In the genomic region with DNA sequence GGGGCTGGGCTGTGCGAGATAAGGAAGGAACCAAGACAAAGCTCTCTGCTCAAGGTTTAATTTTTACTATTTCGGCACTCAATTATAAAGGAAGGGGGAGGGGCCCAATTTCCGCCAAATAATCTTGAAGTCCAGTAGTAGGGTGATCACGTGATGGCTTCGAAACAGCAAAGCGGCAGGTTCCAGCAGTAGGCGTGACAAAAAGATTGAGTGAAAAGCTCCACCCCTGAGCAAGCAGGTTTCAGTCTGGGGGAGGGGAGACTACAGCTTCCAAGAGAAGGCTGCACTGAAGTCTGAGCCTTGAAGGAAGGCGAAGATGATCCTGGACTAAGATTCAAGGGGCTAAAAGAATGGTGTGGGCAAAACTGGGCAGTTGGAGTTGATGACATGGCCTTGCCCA, we compare ENCODE assay signal across 27 mouse cellular contexts.
DNase-seq lines count a peak whose midpoint lies in the region; ATAC-seq lines count a peak whose summit lies in the region.
"Had no signal": no experiment of that assay in that cellular context is flagged by ENCODE, and none has a peak within 500 bp of the region (broad histone marks: within the 10 kb centered on the region; RNA-seq: fewer than 3 reads in every experiment).

No protein-coding gene starts in this region.

- H3K4me3 ChIP-seq in heart, embryonic 11.5 days (ENCODE audit: low read depth, low read length), result no peak overlapping the region
- no peak overlapping the region for H3K4me3 ChIP-seq in liver, embryonic 16.5 days (ENCODE audit: low read depth, low read length)
- H3K4me3 ChIP-seq in intestine, embryonic 16.5 days (ENCODE audit: low read length), result no peak overlapping the region
- H3K4me3 ChIP-seq: embryonic facial prominence, embryonic 15.5 days; forebrain, embryonic 10.5 days; heart, embryonic 13.5 days; limb, embryonic 12.5 days; stomach, embryonic 15.5 days had no signal

- H3K4me2 ChIP-seq in heart, embryonic 11.5 days, result no peak overlapping the region
- peak overlapping the region; percentile 32; the same call in 1 of the 2 replicates for H3K4me2 ChIP-seq in liver, embryonic 16.5 days (ENCODE audit: low read depth, low read length)
- no peak overlapping the region for H3K4me2 ChIP-seq in intestine, embryonic 16.5 days (ENCODE audit: low read depth, low read length)
- H3K4me2 ChIP-seq: embryonic facial prominence, embryonic 15.5 days; heart, embryonic 13.5 days; hindbrain, embryonic 14.5 days; limb, embryonic 12.5 days; midbrain, embryonic 11.5 days; stomach, embryonic 15.5 days had no signal

- 65% methylated on average over 7 of the region's 8 CpGs for WGBS in heart, embryonic 11.5 days (ENCODE audit: insufficient replicate concordance)
- WGBS in liver, embryonic 16.5 days (ENCODE audit: insufficient replicate concordance), result 37% methylated on average over 7 of the region's 8 CpGs
- WGBS in intestine, embryonic 16.5 days, result 79% methylated on average over 7 of the region's 8 CpGs

- no peaks in the 10 kb centered on the region for H3K36me3 ChIP-seq in heart, embryonic 11.5 days (ENCODE audit: control insufficient read depth, insufficient read depth, low read length)
- no peaks in the 10 kb centered on the region for H3K36me3 ChIP-seq in liver, embryonic 16.5 days (ENCODE audit: control insufficient read depth, insufficient read depth)
- no peaks in the 10 kb centered on the region for H3K36me3 ChIP-seq in intestine, embryonic 16.5 days (ENCODE audit: control insufficient read depth, insufficient read depth, low read length)
- H3K36me3 ChIP-seq: embryonic facial prominence, embryonic 15.5 days; forebrain, embryonic 10.5 days; heart, embryonic 13.5 days; limb, embryonic 12.5 days; stomach, embryonic 15.5 days had no signal

- H3K9ac ChIP-seq in heart, embryonic 11.5 days (ENCODE audit: low read depth, low read length), result no peak overlapping the region
- no peak overlapping the region for H3K9ac ChIP-seq in liver, embryonic 16.5 days (ENCODE audit: low read depth, low read length)
- no peak overlapping the region for H3K9ac ChIP-seq in intestine, embryonic 16.5 days (ENCODE audit: low read depth, low read length)
- H3K9ac ChIP-seq: embryonic facial prominence, embryonic 15.5 days; heart, embryonic 13.5 days; hindbrain, embryonic 14.5 days; limb, embryonic 12.5 days; stomach, embryonic 15.5 days had no signal

- H3K27ac ChIP-seq in heart, embryonic 11.5 days (ENCODE audit: low read depth, low read length), result no peak overlapping the region
- 0 out of 2 replicates have a peak overlapping the region, but pooled peaks have one; percentile 45 for H3K27ac ChIP-seq in liver, embryonic 16.5 days (ENCODE audit: low read length)
- H3K27ac ChIP-seq in intestine, embryonic 16.5 days (ENCODE audit: low read length), result no peak overlapping the region
- H3K27ac ChIP-seq: hindbrain, embryonic 14.5 days; limb, embryonic 12.5 days had no signal

- H3K9me3 ChIP-seq in heart, embryonic 11.5 days (replicated peaks; ENCODE audit: control insufficient read depth, low read length), result no peaks in the 10 kb centered on the region
- no peaks in the 10 kb centered on the region for H3K9me3 ChIP-seq in liver, embryonic 16.5 days (replicated peaks; ENCODE audit: control insufficient read depth, low read length)
- no peaks in the 10 kb centered on the region for H3K9me3 ChIP-seq in intestine, embryonic 16.5 days (ENCODE audit: control insufficient read depth, low read length)
- H3K9me3 ChIP-seq: embryonic facial prominence, embryonic 15.5 days; forebrain, embryonic 10.5 days; limb, embryonic 12.5 days; stomach, embryonic 15.5 days had no signal

- peak; percentile 63; the same call in 1 of the 2 replicates for ATAC-seq in heart, embryonic 11.5 days (replicated peaks; ENCODE audit: insufficient number of reproducible peaks, low FRiP score, low TSS enrichment)
- peak; percentile 27; the same call in 1 of the 2 replicates for ATAC-seq in erythroid progenitor cell, adult 5-6 weeks (replicated peaks; ENCODE audit: low FRiP score, poor library complexity, severe bottlenecking)
- no peak for ATAC-seq in liver, embryonic 16.5 days (ENCODE audit: low read depth)
- no peak for ATAC-seq in intestine, embryonic 16.5 days
- ATAC-seq: forebrain, embryonic 16.5 days had no signal

- H3K4me1 ChIP-seq in heart, embryonic 11.5 days (ENCODE audit: control insufficient read depth, insufficient read depth, low read length), result peaks cover 8% of the 10 kb centered on the region; the same call in 1 of the 2 replicates
- peaks cover 35% of the 10 kb centered on the region for H3K4me1 ChIP-seq in liver, embryonic 16.5 days (ENCODE audit: control insufficient read depth, low read depth, low read length)
- no peaks in the 10 kb centered on the region for H3K4me1 ChIP-seq in intestine, embryonic 16.5 days (ENCODE audit: control insufficient read depth, insufficient read depth, low read length)
- H3K4me1 ChIP-seq: forebrain, embryonic 10.5 days; limb, embryonic 12.5 days; stomach, embryonic 15.5 days had no signal

- no peaks in the 10 kb centered on the region for H3K27me3 ChIP-seq in heart, embryonic 11.5 days (ENCODE audit: control insufficient read depth, insufficient read depth, low read length)
- no peaks in the 10 kb centered on the region for H3K27me3 ChIP-seq in liver, embryonic 16.5 days (ENCODE audit: control insufficient read depth, insufficient read depth, low read depth, low read length)
- no peaks in the 10 kb centered on the region for H3K27me3 ChIP-seq in intestine, embryonic 16.5 days (replicated peaks; ENCODE audit: control insufficient read depth, insufficient read depth, low read length)
- H3K27me3 ChIP-seq: embryonic facial prominence, embryonic 15.5 days; heart, embryonic 13.5 days; limb, embryonic 12.5 days; stomach, embryonic 15.5 days had no signal

- no peak for DNase-seq in heart, postnatal 25 days (ENCODE audit: low spot score)
- DNase-seq in MEL-GATA-1-ER (ENCODE audit: extremely low read depth, low read depth), result peak; percentile 55
- DNase-seq in natural killer cell, adult 2 months (ENCODE audit: low spot score in 2 of 2), result no peak
- no peak for DNase-seq in gastrocnemius, postnatal 36 days
- DNase-seq: adrenal gland, postnatal 10 days; cerebellum, adult 11 months; cerebellum, adult 9-11 months; gastrocnemius, postnatal 10 days; heart, adult 11 months; heart, postnatal 36 days; kidney, postnatal 4 days; lung, adult 2 months; lung, postnatal 14 days; right cerebral cortex, postnatal 25 days; thymus, adult 18-20 months had no signal

- intact Hi-C loops in heart, postnatal 25 days (cut with DNase I), result no loop called here
- intact Hi-C loops in gastrocnemius, postnatal 36 days (cut with DNase I), result no loop called here

Comparison
In these comparisons a context has a peak if more than half of its experiments do, and no peak if none do; other contexts are left out.
1. ATAC-seq: peak in heart, embryonic 11.5 days (single experiment) and erythroid progenitor cell, adult 5-6 weeks (single experiment); none in liver, embryonic 16.5 days (single experiment) and intestine, embryonic 16.5 days (single experiment).